Mouse (Mus musculus) Muller cell, postnatal 12 days (primary cell): ENCODE measurements around the gene Pced1a.
A peak's percentile ranks its signal among the peaks of the same experiment; 100 is the strongest.

Experiments used
- DNase-seq: peaks from one replicate; pipeline ENCODE4 v3.0.0-alpha.2; 2015; ENCODE audit errors: inconsistent ontology term

The Pced1a gene

GRCm38 (mm10) chr2:130436769-130437168 is 12.3 kb upstream of the Pced1a start:
- DNase-seq, result no peak

GRCm38 (mm10) chr2:130433152-130433551 is 8.7 kb upstream of the Pced1a start:
- DNase-seq, result no peak

- no peak for DNase-seq
Measured at GRCm38 (mm10) chr2:130432157-130432556, 7.7 kb upstream of the Pced1a start.

GRCm38 (mm10) chr2:130430484-130430883 is 6.0 kb upstream of the Pced1a start:
- DNase-seq, result no peak

- no peak for DNase-seq
Measured at GRCm38 (mm10) chr2:130429851-130430250, 5.3 kb upstream of the Pced1a start.

- peak; percentile 31 for DNase-seq
Measured at GRCm38 (mm10) chr2:130425112-130425511, 611 bp upstream of the Pced1a start.

- peak; percentile 80 for DNase-seq
Measured at GRCm38 (mm10) chr2:130423397-130424125, 940 bp downstream of the Pced1a start.

GRCm38 (mm10) chr2:130421781-130422620 is 2.5 kb downstream of the Pced1a start:
- DNase-seq, result no peak

GRCm38 (mm10) chr2:130414094-130414856 is 10.2 kb downstream of the Pced1a start:
- DNase-seq, result no peak

- DNase-seq, result no peak
Measured at GRCm38 (mm10) chr2:130412775-130413174, 11.7 kb downstream of the Pced1a start.

- DNase-seq, result peak; percentile 79
Measured at GRCm38 (mm10) chr2:130411558-130412495, 12.7 kb downstream of the Pced1a start.

- DNase-seq, result no peak
Measured at GRCm38 (mm10) chr2:130408194-130408593, 16.3 kb downstream of the Pced1a start.

GRCm38 (mm10) chr2:130406178-130406577 is 18.3 kb downstream of the Pced1a start, which contains the start of gene Tmem239:
TSS of gene Tmem239 (plus strand) at chr2:130406478.
- DNase-seq, result no peak

- no peak for DNase-seq
Measured at GRCm38 (mm10) chr2:130404939-130405338, 19.6 kb downstream of the Pced1a start, which contains the start of the genes Gm28372 and 1700020A23Rik. TSS of gene Gm28372 (plus strand) at chr2:130405239. TSS of gene 1700020A23Rik (plus strand) at chr2:130405259.

- DNase-seq, result no peak
Measured at GRCm38 (mm10) chr2:130401891-130402290, 22.6 kb downstream of the Pced1a start.

- DNase-seq, result no peak
Measured at GRCm38 (mm10) chr2:130400046-130400445, 24.5 kb downstream of the Pced1a start.

- no peak for DNase-seq
Measured at GRCm38 (mm10) chr2:130398091-130398490, 26.4 kb downstream of the Pced1a start.

GRCm38 (mm10) chr2:130397186-130397985 is 27.1 kb downstream of the Pced1a start, which contains the start of gene Cpxm1:
TSS of gene Cpxm1 (minus strand) at chr2:130397574.
- DNase-seq, result peak; percentile 47

GRCm38 (mm10) chr2:130395696-130396095 is 28.8 kb downstream of the Pced1a start:
- no peak for DNase-seq

GRCm38 (mm10) chr2:130392836-130393235 is 31.7 kb downstream of the Pced1a start:
- DNase-seq, result no peak
